Mouse (Mus musculus): ENCODE measurements around the gene Vezt.

GRCm38 (mm10) chr10:93953504-93953903, 82.1 kb downstream of the Vezt start:
- TF ChIP-seq E2F4 (IDR thresholded peaks at IDR 0.05; ENCODE audit: insufficient read depth) (no peak), TCF12 (IDR thresholded peaks at IDR 0.05; ENCODE audit: insufficient read depth, poor library complexity, severe bottlenecking) (peak; percentile 78), USF1 (IDR thresholded peaks at IDR 0.05; ENCODE audit: low read depth) (no peak), POLR2A (IDR thresholded peaks at IDR 0.05; ENCODE audit: insufficient read length, low read depth) (no peak), POLR2AphosphoS2 (IDR thresholded peaks at IDR 0.05; ENCODE audit: insufficient read length, low read depth) (no peak), MAX (IDR thresholded peaks at IDR 0.05; ENCODE audit: low read depth) (no peak), MYOD1 (IDR thresholded peaks at IDR 0.05; ENCODE audit: control insufficient read depth in 1 of 3, insufficient read length in 2 of 3, low read depth in 2 of 3) (peak; percentile 12 to 77 (median 55)), REST (IDR thresholded peaks at IDR 0.05; ENCODE audit: insufficient read depth, insufficient read length) (no peak), TCF3 (IDR thresholded peaks at IDR 0.05; ENCODE audit: insufficient read length, low read depth) (no peak)

Measured in myocyte (in vitro differentiated cells).